Mouse (Mus musculus): Measurements from ENCODE around the gene Nprl2.

DNA sequence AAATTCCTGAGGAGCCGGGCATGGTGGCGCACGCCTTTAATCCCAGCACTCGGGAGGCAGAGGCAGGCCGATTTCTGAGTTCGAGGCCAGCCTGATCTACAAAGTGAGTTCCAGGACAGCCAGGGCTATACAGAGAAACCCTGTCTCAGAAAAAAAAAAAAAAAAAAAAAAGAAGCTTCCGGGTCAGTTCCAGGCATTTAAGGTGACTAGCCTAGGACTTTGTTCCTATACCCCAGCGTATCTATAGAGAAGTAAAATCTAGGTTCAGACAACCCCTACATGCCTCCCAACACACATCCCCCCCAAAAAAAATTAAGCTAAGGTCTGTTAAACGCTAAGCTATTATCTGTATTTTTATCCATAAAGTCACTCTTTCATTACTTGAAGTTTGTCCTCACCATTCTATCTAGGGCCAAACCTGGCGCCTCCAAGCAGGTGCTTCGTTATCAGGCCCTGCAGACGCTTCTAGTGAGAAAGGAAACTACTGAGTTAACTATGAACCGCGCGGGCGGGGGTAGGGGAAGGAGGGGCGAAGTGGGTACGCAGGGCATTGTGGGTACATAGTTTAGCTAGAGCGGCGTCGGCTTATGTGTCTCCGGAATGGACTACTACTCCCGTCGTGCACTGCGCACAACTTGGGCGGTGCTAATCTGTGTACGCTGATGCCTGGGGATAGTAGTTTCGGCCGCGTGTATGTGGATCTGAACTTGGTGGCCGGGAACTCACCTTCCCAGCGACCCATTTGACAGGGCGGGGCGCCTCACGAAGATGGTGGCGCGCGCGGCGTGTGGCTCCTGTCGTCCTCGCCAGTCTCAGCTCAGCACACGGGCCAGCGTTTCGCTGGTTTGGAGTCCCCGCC lies 45.2 kb downstream of the Nprl2 start, which contains the start of gene Ifrd2:
- peak; percentile 59 for TF ChIP-seq POLR2A (IDR thresholded peaks at IDR 0.05; ENCODE audit: control insufficient read depth, extremely low read depth, insufficient read depth, low read length, poor library complexity)
- 0 out of 2 replicates have a peak, but pooled peaks have one; percentile 36 for TF ChIP-seq CTCF (IDR thresholded peaks at IDR 0.05; ENCODE audit: borderline replicate concordance, control insufficient read depth, extremely low read depth, insufficient read depth, low read length, poor library complexity)
